In genomic region chr13:29653407-29653806, GRCm38 (mm10) we compare ENCODE assay signal across 25 mouse cellular contexts.
DNase-seq lines count a peak whose midpoint lies in the region; ATAC-seq and TF ChIP-seq lines count a peak whose summit lies in the region.
"Had no signal": no experiment of that assay in that cellular context is flagged by ENCODE, and none has a peak within 500 bp of the region (broad histone marks: within the 10 kb centered on the region; RNA-seq: fewer than 3 reads in every experiment).

No protein-coding gene starts in this region.

- no peak overlapping the region for H3K4me2 ChIP-seq in intestine, embryonic 16.5 days (ENCODE audit: low read depth, low read length)
- H3K4me2 ChIP-seq in intestine, embryonic 15.5 days (replicated peaks), result no peak overlapping the region
- no peak overlapping the region for H3K4me2 ChIP-seq in lung, postnatal 0 days (replicated peaks; ENCODE audit: low read depth, low read length)
- no peak overlapping the region for H3K4me2 ChIP-seq in kidney, embryonic 16.5 days (replicated peaks; ENCODE audit: low read depth, low read length)
- H3K4me2 ChIP-seq: forebrain, embryonic 13.5 days; heart, embryonic 11.5 days; limb, embryonic 15.5 days; neural tube, embryonic 13.5 days; stomach, embryonic 15.5 days had no signal

- H3K9ac ChIP-seq in intestine, embryonic 16.5 days (ENCODE audit: low read depth, low read length), result no peak overlapping the region
- H3K9ac ChIP-seq in intestine, embryonic 15.5 days, result no peak overlapping the region
- no peak overlapping the region for H3K9ac ChIP-seq in lung, postnatal 0 days (replicated peaks; ENCODE audit: low read depth)
- H3K9ac ChIP-seq in kidney, embryonic 16.5 days (replicated peaks; ENCODE audit: low read length), result no peak overlapping the region
- H3K9ac ChIP-seq: forebrain, embryonic 13.5 days; limb, embryonic 15.5 days; neural tube, embryonic 13.5 days; stomach, embryonic 15.5 days had no signal

- no peak for TF ChIP-seq CTCF in lung, postnatal 0 days (IDR thresholded peaks at IDR 0.05)

- no peak overlapping the region for H3K27ac ChIP-seq in intestine, embryonic 16.5 days (ENCODE audit: low read length)
- H3K27ac ChIP-seq in intestine, embryonic 15.5 days, result no peak overlapping the region
- H3K27ac ChIP-seq in lung, postnatal 0 days (ENCODE audit: low read length), result peak overlapping the region; percentile 60
- no peak overlapping the region for H3K27ac ChIP-seq in kidney, embryonic 16.5 days (ENCODE audit: low read length)
- H3K27ac ChIP-seq: forebrain, embryonic 13.5 days; hindbrain, embryonic 10.5 days; limb, embryonic 15.5 days; midbrain, embryonic 10.5 days; neural tube, embryonic 13.5 days; stomach, embryonic 15.5 days had no signal

- H3K4me1 ChIP-seq in intestine, embryonic 16.5 days (ENCODE audit: control insufficient read depth, insufficient read depth, low read length), result peaks cover 4% of the 10 kb centered on the region; the same call in 1 of the 2 replicates
- H3K4me1 ChIP-seq in intestine, embryonic 15.5 days (replicated peaks), result 0 out of 2 replicates have a peak, but pooled peaks cover 3% of the 10 kb centered on the region
- H3K4me1 ChIP-seq in lung, postnatal 0 days (ENCODE audit: insufficient read depth, low read depth, low read length), result 0 out of 2 replicates have a peak, but pooled peaks cover 3% of the 10 kb centered on the region
- no peaks in the 10 kb centered on the region for H3K4me1 ChIP-seq in kidney, embryonic 16.5 days (ENCODE audit: insufficient read depth, low read length)
- H3K4me1 ChIP-seq: forebrain, embryonic 13.5 days; hindbrain, embryonic 10.5 days; limb, embryonic 15.5 days; midbrain, embryonic 10.5 days; neural tube, embryonic 13.5 days; stomach, embryonic 15.5 days had no signal

- no peaks in the 10 kb centered on the region for H3K27me3 ChIP-seq in intestine, embryonic 16.5 days (replicated peaks; ENCODE audit: control insufficient read depth, insufficient read depth, low read length)
- no peaks in the 10 kb centered on the region for H3K27me3 ChIP-seq in intestine, embryonic 15.5 days (replicated peaks)
- no peaks in the 10 kb centered on the region for H3K27me3 ChIP-seq in lung, postnatal 0 days (replicated peaks; ENCODE audit: insufficient read depth, low read length)
- H3K27me3 ChIP-seq in kidney, embryonic 16.5 days (ENCODE audit: insufficient read depth, low read length), result no peaks in the 10 kb centered on the region
- H3K27me3 ChIP-seq: CH12.LX; forebrain, embryonic 13.5 days; limb, embryonic 15.5 days; neural tube, embryonic 13.5 days; Patski; stomach, embryonic 15.5 days had no signal

- DNase-seq in lung, postnatal 0 days (ENCODE audit: low spot score), result no peak
- no peak for DNase-seq in lung, postnatal 4 days
- DNase-seq in spleen, postnatal 10 days (ENCODE audit: low spot score in 2 of 2), result no peak
- no peak for DNase-seq in thymus, postnatal 36 days
- DNase-seq: B cell, adult 2 months; cerebellum, adult 9-10 months; layer of hippocampus, adult 9-11 months; left cerebral cortex, postnatal 4 days; thymus, postnatal 4 days had no signal

- 51% methylated on average over 4 of the region's 4 CpGs for WGBS in intestine, embryonic 16.5 days
- 57% methylated on average over 4 of the region's 4 CpGs for WGBS in intestine, embryonic 15.5 days
- WGBS in lung, postnatal 0 days, result 70% methylated on average over 4 of the region's 4 CpGs
- WGBS in kidney, embryonic 16.5 days, result 58% methylated on average over 4 of the region's 4 CpGs

- no peak for TF ChIP-seq EP300 in lung, postnatal 0 days (IDR thresholded peaks at IDR 0.05)

- peak; percentile 70 for ATAC-seq in intestine, embryonic 16.5 days
- no peak for ATAC-seq in intestine, embryonic 15.5 days
- ATAC-seq in lung, postnatal 0 days, result 0 out of 2 replicates have a peak, but pooled peaks have one; percentile 25
- ATAC-seq in kidney, embryonic 16.5 days (ENCODE audit: low FRiP score, low TSS enrichment), result peak; percentile 74
- ATAC-seq: forebrain, embryonic 13.5 days; hindbrain, embryonic 16.5 days; midbrain, embryonic 16.5 days; Patski had no signal

- H3K9me3 ChIP-seq in intestine, embryonic 16.5 days (ENCODE audit: control insufficient read depth, low read length), result no peaks in the 10 kb centered on the region
- no peaks in the 10 kb centered on the region for H3K9me3 ChIP-seq in intestine, embryonic 15.5 days
- H3K9me3 ChIP-seq in lung, postnatal 0 days (ENCODE audit: low read length), result no peaks in the 10 kb centered on the region
- H3K9me3 ChIP-seq in kidney, embryonic 16.5 days (ENCODE audit: low read length), result no peaks in the 10 kb centered on the region
- H3K9me3 ChIP-seq: forebrain, embryonic 13.5 days; G1E; hindbrain, embryonic 10.5 days; limb, embryonic 15.5 days; midbrain, embryonic 10.5 days; neural tube, embryonic 13.5 days; stomach, embryonic 15.5 days had no signal

- H3K4me3 ChIP-seq in intestine, embryonic 16.5 days (ENCODE audit: low read length), result no peak overlapping the region
- H3K4me3 ChIP-seq in intestine, embryonic 15.5 days (replicated peaks), result no peak overlapping the region
- no peak overlapping the region for H3K4me3 ChIP-seq in lung, postnatal 0 days (ENCODE audit: low read depth, low read length)
- no peak overlapping the region for H3K4me3 ChIP-seq in kidney, embryonic 16.5 days (ENCODE audit: low read length)
- H3K4me3 ChIP-seq: forebrain, embryonic 13.5 days; hindbrain, embryonic 10.5 days; limb, embryonic 15.5 days; midbrain, embryonic 10.5 days; myocyte; neural tube, embryonic 13.5 days; stomach, embryonic 15.5 days had no signal

- H3K36me3 ChIP-seq in intestine, embryonic 16.5 days (ENCODE audit: control insufficient read depth, insufficient read depth, low read length), result no peaks in the 10 kb centered on the region
- no peaks in the 10 kb centered on the region for H3K36me3 ChIP-seq in intestine, embryonic 15.5 days
- H3K36me3 ChIP-seq in lung, postnatal 0 days (ENCODE audit: insufficient read depth, low read length), result no peaks in the 10 kb centered on the region
- H3K36me3 ChIP-seq in kidney, embryonic 16.5 days (ENCODE audit: insufficient read depth, low read length), result no peaks in the 10 kb centered on the region
- H3K36me3 ChIP-seq: hindbrain, embryonic 10.5 days; limb, embryonic 15.5 days; midbrain, embryonic 10.5 days; neural tube, embryonic 13.5 days; stomach, embryonic 15.5 days had no signal
